Mouse (Mus musculus): ENCODE results near the gene Ttc28.

DNA sequence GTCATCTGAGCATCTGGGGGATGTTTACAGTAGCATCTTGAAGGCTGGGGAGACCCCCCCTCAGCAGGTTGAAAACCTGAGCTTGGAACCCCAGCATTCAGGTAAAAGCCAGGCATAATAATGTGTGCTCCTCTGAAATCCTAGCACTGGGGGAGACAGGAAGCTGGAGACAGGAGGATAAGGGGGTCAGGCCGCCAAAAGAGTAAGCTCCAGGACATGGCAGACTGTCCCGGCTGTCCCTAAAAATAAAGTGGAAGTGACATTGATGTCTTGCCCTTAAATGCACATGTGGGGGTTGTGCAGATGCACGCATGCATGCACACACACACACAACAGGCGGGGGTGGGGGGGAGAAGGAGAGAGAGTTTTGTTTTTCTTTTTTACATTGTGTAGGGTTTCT is 118.7 kb downstream of the Ttc28 start:
- TF ChIP-seq CTCF (IDR thresholded peaks at IDR 0.05; ENCODE audit: control insufficient read depth, insufficient read depth, insufficient read length): no peak
- TF ChIP-seq MYOD1 (IDR thresholded peaks at IDR 0.05; ENCODE audit: control insufficient read depth, insufficient read length, low read depth): no peak
- TF ChIP-seq FOSL1 (IDR thresholded peaks at IDR 0.05; ENCODE audit: insufficient read depth, low read length, poor library complexity, severe bottlenecking): no peak
